Mouse (Mus musculus) adrenal gland, postnatal 36 days (tissue): ENCODE data around the gene Usp36. TPM values are rescaled to one million over a fixed set of nuclear protein-coding genes. Genes with fewer than 3 reads are reported as not detected.
A peak's percentile ranks its signal among the peaks of the same experiment; 100 is the strongest.

ENCODE experiments used
- DNase-seq, 2 experiments: peaks; one replicate each; pipeline ENCODE4 v3.0.0; 2021; ENCODE audit warnings: mixed read lengths in 1 of 2
- total RNA-seq, 2 experiments: library from RNA; stranded (reverse); gene quantifications; 2 replicates each; pipeline ENCODE4 v1.2.3; 2021

Gene Usp36
- total RNA-seq, 2 experiments from 2014 or later: 20.8 to 31.3 TPM

GRCm38 (mm10) chr11:118248150-118249011, 41.7 kb downstream of the Usp36 start, which contains the start of gene Cyth1:
Gene Cyth1, minus strand, starts transcription at chr11:118248592.
- DNase-seq: peak; percentile 100

GRCm38 (mm10) chr11:118247359-118248095, 42.5 kb downstream of the Usp36 start:
- DNase-seq: peak; percentile 77 to 81

- no peak for DNase-seq
Measured at GRCm38 (mm10) chr11:118246724-118247123, 43.3 kb downstream of the Usp36 start.

- no peak for DNase-seq
Measured at GRCm38 (mm10) chr11:118245130-118245529, 44.9 kb downstream of the Usp36 start.

- DNase-seq: no peak
Measured at GRCm38 (mm10) chr11:118243627-118244261, 46.3 kb downstream of the Usp36 start.

- DNase-seq: no peak
Measured at GRCm38 (mm10) chr11:118242506-118242905, 47.5 kb downstream of the Usp36 start.

- no peak for DNase-seq
Measured at GRCm38 (mm10) chr11:118240388-118240787, 49.7 kb downstream of the Usp36 start.

GRCm38 (mm10) chr11:118239281-118240198, 50.5 kb downstream of the Usp36 start:
- no peak for DNase-seq

GRCm38 (mm10) chr11:118236520-118237190, 53.4 kb downstream of the Usp36 start:
- DNase-seq: no peak

- no peak for DNase-seq
Measured at GRCm38 (mm10) chr11:118234929-118235328, 55.1 kb downstream of the Usp36 start.

GRCm38 (mm10) chr11:118234500-118234899, 55.5 kb downstream of the Usp36 start:
- no peak for DNase-seq

- DNase-seq: no peak
Measured at GRCm38 (mm10) chr11:118233924-118234323, 56.1 kb downstream of the Usp36 start.

- DNase-seq: peak; percentile 58 to 70
Measured at GRCm38 (mm10) chr11:118232314-118232831, 57.7 kb downstream of the Usp36 start.

- DNase-seq: no peak
Measured at GRCm38 (mm10) chr11:118229941-118230340, 60.1 kb downstream of the Usp36 start.

- no peak for DNase-seq
Measured at GRCm38 (mm10) chr11:118227650-118228049, 62.4 kb downstream of the Usp36 start.

GRCm38 (mm10) chr11:118226850-118227249, 63.2 kb downstream of the Usp36 start:
- DNase-seq: no peak

GRCm38 (mm10) chr11:118225862-118226261, 64.2 kb downstream of the Usp36 start:
- no peak for DNase-seq

- no peak for DNase-seq
Measured at GRCm38 (mm10) chr11:118225056-118225836, 64.8 kb downstream of the Usp36 start.

- DNase-seq: no peak
Measured at GRCm38 (mm10) chr11:118223416-118224067, 66.5 kb downstream of the Usp36 start.
